Mouse (Mus musculus) G1E (cell line): ENCODE data around the gene Ulk4. TPM values are rescaled to one million over a fixed set of nuclear protein-coding genes. Genes with fewer than 3 reads are reported as not detected.

Source experiments
- ATAC-seq: 2 replicates; pipeline ENCODE4 v1.8.0; 2016; ENCODE audit warnings: mild to moderate bottlenecking; ENCODE audit not compliant: insufficient number of reproducible peaks, poor library complexity, low FRiP score, severe bottlenecking; ENCODE audit errors: extremely low read depth
- DNase-seq: peaks from one replicate; pipeline ENCODE4 v3.0.0; 2012; ENCODE audit warnings: low spot score
- H3K27me3 ChIP-seq: 2 replicates; pipeline ENCODE4 v1.6.1; 2012; ENCODE audit warnings: mild to moderate bottlenecking, low read length, inconsistent platforms; ENCODE audit not compliant: insufficient read depth
- H3K36me3 ChIP-seq: replicated peaks from 2 replicates; pipeline ENCODE3; 2012; ENCODE audit warnings: mild to moderate bottlenecking, inconsistent platforms
- H3K4me1 ChIP-seq: 2 replicates; pipeline ENCODE4 v1.6.1; 2012; ENCODE audit warnings: low read depth, low read length, inconsistent platforms, mixed read lengths; ENCODE audit not compliant: insufficient read depth
- H3K4me3 ChIP-seq: 2 replicates; pipeline ENCODE4 v1.5.1; 2012; ENCODE audit warnings: low read depth, mild to moderate bottlenecking, inconsistent platforms, low read length, moderate library complexity, mixed read lengths
- H3K9me3 ChIP-seq: replicated peaks from 2 replicates; pipeline ENCODE4 v1.6.1; 2012; ENCODE audit warnings: inconsistent platforms
- CTCF ChIP-seq: IDR thresholded peaks from 2 replicates; pipeline ENCODE4 v1.5.1; 2012; ENCODE audit warnings: low read depth, low read length, inconsistent platforms, mixed read lengths
- GATA1 ChIP-seq: IDR thresholded peaks from 2 replicates; pipeline ENCODE4 v1.6.1; 2012; ENCODE audit warnings: borderline replicate concordance, low read length, inconsistent platforms, mixed read lengths
- GATA2 ChIP-seq: IDR thresholded peaks from 2 replicates; pipeline ENCODE4 v1.6.1; 2012; ENCODE audit warnings: low read depth, low read length, inconsistent platforms, borderline replicate concordance
- POLR2AphosphoS5 ChIP-seq: IDR thresholded peaks from 2 replicates; pipeline ENCODE4 v1.6.1; 2012; ENCODE audit warnings: low read depth, low read length, inconsistent platforms; ENCODE audit not compliant: insufficient replicate concordance
- TAL1 ChIP-seq: conservative IDR thresholded peaks from 2 replicates; pipeline ENCODE4 v1.6.1; 2012; ENCODE audit warnings: low read depth, low read length, inconsistent platforms, mixed read lengths
- polyA plus RNA-seq: library from polyadenylated mRNA; stranded (reverse); fragments of >175 nt; gene quantifications from 2 replicates; pipeline ENCODE4 v1.2.3, GENCODE M21; 2012
- total RNA-seq, 2 experiments: library from RNA; stranded (forward) in 1 of 2; stranded (reverse) in 1 of 2; fragments of 200-1000 nt in 1 of 2; fragments of >200 nt in 1 of 2; fragmentation: Nextera tagmentation in 1 of 2; gene quantifications; 2 replicates each; pipeline ENCODE4 v1.2.3; 2014 to 2017

The Ulk4 gene
- total and polyA plus RNA-seq, 3 experiments: 0.52 to 3.2 (median 1.6) TPM

GRCm38 (mm10) chr9:121301041-121301920 lies 24.3 kb upstream of the Ulk4 start:
- ATAC-seq (no peak), DNase-seq (no peak)
- Histone ChIP-seq H3K36me3 (peaks cover 58% of the 10 kb centered on the region), H3K9me3 (no peaks in the 10 kb centered on the region), H3K4me3 (no peak overlapping the region), H3K4me1 (peaks cover 54% of the 10 kb centered on the region), H3K27me3 (peaks cover 8% of the 10 kb centered on the region)
- TF ChIP-seq GATA1 (no peak), GATA2 (no peak), CTCF (no peak), POLR2AphosphoS5 (no peak), TAL1 (no peak)

GRCm38 (mm10) chr9:121299976-121300570 lies 23.1 kb upstream of the Ulk4 start:
- TF ChIP-seq TAL1: no peak
- no peak for TF ChIP-seq CTCF
- no peak for TF ChIP-seq GATA2
- TF ChIP-seq GATA1: no peak
- no peak for TF ChIP-seq POLR2AphosphoS5
- no peak for ATAC-seq
- H3K4me1 ChIP-seq: peaks cover 47% of the 10 kb centered on the region
- H3K27me3 ChIP-seq: peaks cover 18% of the 10 kb centered on the region
- H3K4me3 ChIP-seq: no peak overlapping the region
- H3K36me3 ChIP-seq: peaks cover 48% of the 10 kb centered on the region
- no peaks in the 10 kb centered on the region for H3K9me3 ChIP-seq
- DNase-seq: no peak

DNA sequence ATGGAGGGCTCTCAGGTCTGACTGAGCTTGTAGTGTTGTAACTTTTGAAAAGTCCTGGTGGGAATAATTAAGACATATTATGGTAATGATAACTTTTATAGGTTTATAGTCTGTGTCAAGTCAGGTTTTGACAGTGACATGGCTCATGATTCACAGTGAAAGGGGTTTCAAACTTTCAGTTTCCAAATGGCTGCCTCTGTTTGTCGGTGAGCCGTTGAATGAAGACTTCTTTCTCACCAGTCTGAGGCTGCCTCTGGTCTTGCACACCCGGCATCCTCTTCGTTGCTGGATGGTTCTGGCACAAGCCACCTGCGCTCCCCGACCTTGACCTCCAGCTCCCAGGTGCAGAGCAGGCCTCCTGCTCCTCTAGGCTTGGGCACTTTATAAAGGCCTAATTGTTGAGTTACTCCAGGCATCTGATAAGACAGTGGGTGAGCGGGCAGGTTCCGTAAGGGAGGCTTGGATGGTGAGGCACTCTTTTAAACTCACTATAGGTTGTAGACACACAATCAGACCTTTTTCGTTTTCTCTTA lies 22.3 kb upstream of the Ulk4 start:
- peaks cover 21% of the 10 kb centered on the region for H3K27me3 ChIP-seq
- peaks cover 47% of the 10 kb centered on the region for H3K4me1 ChIP-seq
- H3K36me3 ChIP-seq: peaks cover 44% of the 10 kb centered on the region
- no peak for TF ChIP-seq POLR2AphosphoS5
- no peak overlapping the region for H3K4me3 ChIP-seq
- H3K9me3 ChIP-seq: no peaks in the 10 kb centered on the region
- no peak for DNase-seq
- no peak for ATAC-seq

- no peak for TF ChIP-seq TAL1
- TF ChIP-seq CTCF: no peak
- no peak for TF ChIP-seq GATA1
- TF ChIP-seq POLR2AphosphoS5: no peak
- no peak for TF ChIP-seq GATA2
- Histone ChIP-seq H3K9me3 (no peaks in the 10 kb centered on the region), H3K36me3 (peaks cover 37% of the 10 kb centered on the region), H3K4me1 (peaks cover 40% of the 10 kb centered on the region), H3K4me3 (peak overlapping the region; percentile 79), H3K27me3 (peaks cover 28% of the 10 kb centered on the region)
- ATAC-seq: no peak
- no peak for DNase-seq
Measured at GRCm38 (mm10) chr9:121298411-121299091, 21.6 kb upstream of the Ulk4 start.

DNA sequence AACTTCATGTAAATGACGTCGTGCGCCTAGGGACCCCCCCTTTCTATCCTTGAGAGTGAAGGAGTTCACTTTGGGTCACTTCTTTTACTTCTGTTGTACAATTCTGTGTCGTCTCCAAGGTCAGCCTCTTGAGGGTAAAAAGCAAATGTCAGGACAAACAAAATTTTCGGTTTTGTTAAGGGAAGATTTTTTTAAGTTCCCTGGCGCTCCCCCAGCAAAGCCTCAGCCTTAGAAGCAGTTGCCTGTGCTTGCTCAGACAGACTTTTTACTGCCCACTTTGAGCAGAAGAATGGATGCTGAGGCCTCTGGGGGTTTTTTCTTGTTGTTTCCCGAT lies 21.0 kb upstream of the Ulk4 start:
- ATAC-seq: no peak

More for the DNA sequence above, 21.0 kb upstream of the Ulk4 start:
- no peak for DNase-seq
- Histone ChIP-seq H3K4me3 (peak overlapping the region; percentile 79), H3K9me3 (no peaks in the 10 kb centered on the region), H3K36me3 (peaks cover 32% of the 10 kb centered on the region), H3K4me1 (peaks cover 35% of the 10 kb centered on the region), H3K27me3 (peaks cover 33% of the 10 kb centered on the region)
- TF ChIP-seq GATA1 (no peak), POLR2AphosphoS5 (no peak), CTCF (no peak), GATA2 (no peak), TAL1 (no peak)
